ENCODE assay signal across 9 mouse cellular contexts in the genomic region with DNA sequence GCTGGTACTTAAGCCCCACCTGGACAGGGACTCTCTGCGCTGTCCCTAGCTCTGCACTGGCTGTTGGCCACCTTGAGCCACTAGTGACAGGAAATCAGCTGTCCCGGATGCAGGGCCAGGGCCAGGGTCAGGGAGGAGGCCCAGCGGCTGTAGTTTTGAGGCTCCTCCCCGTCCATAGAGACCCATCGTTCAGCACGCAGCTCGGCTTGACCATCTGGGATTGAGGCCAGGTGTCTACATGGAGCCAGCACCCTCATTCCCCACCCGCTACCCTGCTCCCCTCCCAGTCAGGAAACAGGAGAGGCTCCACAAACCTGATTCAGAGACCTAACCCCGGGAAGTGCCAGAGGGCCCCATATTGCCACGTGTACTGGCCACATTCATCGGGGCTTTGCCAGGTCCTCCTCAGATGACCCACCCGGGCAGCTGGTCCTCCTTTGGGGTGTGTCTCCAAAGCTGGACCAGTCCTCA. TPM values are rescaled to one million over a fixed set of nuclear protein-coding genes. Genes with fewer than 3 reads are reported as not detected.
DNase-seq lines count a peak whose midpoint lies in the region; ATAC-seq lines count a peak whose summit lies in the region.
"Had no signal": no experiment of that assay in that cellular context is flagged by ENCODE, and none has a peak within 500 bp of the region (broad histone marks: within the 10 kb centered on the region; RNA-seq: fewer than 3 reads in every experiment).

No protein-coding gene starts in this region.

- H3K9ac ChIP-seq in heart, embryonic 15.5 days: no peak overlapping the region
- H3K9ac ChIP-seq in limb, embryonic 11.5 days (ENCODE audit: low read length): no peak overlapping the region
- no peak overlapping the region for H3K9ac ChIP-seq in forebrain, embryonic 14.5 days (ENCODE audit: low read length)
- no peak overlapping the region for H3K9ac ChIP-seq in hindbrain, embryonic 16.5 days (ENCODE audit: low read depth, low read length)
- H3K9ac ChIP-seq: neural tube, embryonic 12.5 days had no signal

- DNase-seq in urinary bladder, postnatal 14 days (ENCODE audit: low spot score): peak; percentile 68
- DNase-seq in urinary bladder, postnatal 10 days (ENCODE audit: low spot score): no peak
- no peak for DNase-seq in limb, embryonic 11.5 days (ENCODE audit: low spot score)
- DNase-seq in testis, postnatal 14 days (ENCODE audit: low spot score): peak; percentile 59
- no peak for DNase-seq in forebrain, embryonic 14.5 days (ENCODE audit: low spot score)
- DNase-seq in cerebellum, postnatal 4 days (ENCODE audit: low spot score in 2 of 2): no peak

- WGBS in heart, embryonic 15.5 days: 59% methylated on average over 12 of the region's 12 CpGs
- WGBS in limb, embryonic 11.5 days: 51% methylated on average over 12 of the region's 12 CpGs
- WGBS in forebrain, embryonic 14.5 days: 77% methylated on average over 12 of the region's 12 CpGs
- 70% methylated on average over 12 of the region's 12 CpGs for whole genome bisulfite sequencing in hindbrain, embryonic 16.5 days

- 0 out of 2 replicates have a peak, but pooled peaks have one; percentile 2 for ATAC-seq in heart, embryonic 15.5 days (replicated peaks; ENCODE audit: insufficient number of reproducible peaks, insufficient read depth, low FRiP score, low read depth)
- no peak for ATAC-seq in limb, embryonic 11.5 days (ENCODE audit: insufficient number of reproducible peaks, low FRiP score, low TSS enrichment, low read depth)
- ATAC-seq in forebrain, embryonic 14.5 days: no peak
- ATAC-seq in hindbrain, embryonic 16.5 days: no peak

- H3K4me3 ChIP-seq in heart, embryonic 15.5 days: no peak overlapping the region
- H3K4me3 ChIP-seq in limb, embryonic 11.5 days (ENCODE audit: low read depth, low read length): no peak overlapping the region
- H3K4me3 ChIP-seq in forebrain, embryonic 14.5 days (ENCODE audit: low read depth, low read length): no peak overlapping the region
- H3K4me3 ChIP-seq in hindbrain, embryonic 16.5 days (ENCODE audit: low read length): no peak overlapping the region
- H3K4me3 ChIP-seq: neural tube, embryonic 12.5 days had no signal

- no peaks in the 10 kb centered on the region for H3K36me3 ChIP-seq in heart, embryonic 15.5 days
- no peaks in the 10 kb centered on the region for H3K36me3 ChIP-seq in limb, embryonic 11.5 days (ENCODE audit: control insufficient read depth, insufficient read depth, low read length)
- H3K36me3 ChIP-seq in forebrain, embryonic 14.5 days (ENCODE audit: control insufficient read depth, insufficient read depth, low read length): no peaks in the 10 kb centered on the region
- H3K36me3 ChIP-seq in hindbrain, embryonic 16.5 days (ENCODE audit: control insufficient read depth, insufficient read depth, low read length): no peaks in the 10 kb centered on the region
- H3K36me3 ChIP-seq: neural tube, embryonic 12.5 days had no signal

- H3K4me2 ChIP-seq in heart, embryonic 15.5 days: no peak overlapping the region
- no peak overlapping the region for H3K4me2 ChIP-seq in limb, embryonic 11.5 days (ENCODE audit: low read depth, severe bottlenecking)
- no peak overlapping the region for H3K4me2 ChIP-seq in forebrain, embryonic 14.5 days (ENCODE audit: low read length)
- H3K4me2 ChIP-seq in hindbrain, embryonic 16.5 days (ENCODE audit: low read length): no peak overlapping the region
- H3K4me2 ChIP-seq: neural tube, embryonic 12.5 days had no signal

- peaks cover 56% of the 10 kb centered on the region for H3K4me1 ChIP-seq in heart, embryonic 15.5 days (replicated peaks)
- H3K4me1 ChIP-seq in limb, embryonic 11.5 days (ENCODE audit: control insufficient read depth, insufficient read depth, low read length): peaks cover 37% of the 10 kb centered on the region
- H3K4me1 ChIP-seq in forebrain, embryonic 14.5 days (ENCODE audit: control insufficient read depth, insufficient read depth, low read length): peaks cover 9% of the 10 kb centered on the region
- H3K4me1 ChIP-seq in hindbrain, embryonic 16.5 days (ENCODE audit: control insufficient read depth, insufficient read depth, low read depth, low read length): peaks cover 18% of the 10 kb centered on the region

- no peaks in the 10 kb centered on the region for H3K9me3 ChIP-seq in heart, embryonic 15.5 days (replicated peaks)
- H3K9me3 ChIP-seq in limb, embryonic 11.5 days (ENCODE audit: control insufficient read depth, low read length): no peaks in the 10 kb centered on the region
- no peaks in the 10 kb centered on the region for H3K9me3 ChIP-seq in forebrain, embryonic 14.5 days (replicated peaks; ENCODE audit: control insufficient read depth, low read length)
- no peaks in the 10 kb centered on the region for H3K9me3 ChIP-seq in hindbrain, embryonic 16.5 days (ENCODE audit: control insufficient read depth, low read length)
- H3K9me3 ChIP-seq: neural tube, embryonic 12.5 days had no signal

- no peaks in the 10 kb centered on the region for H3K27me3 ChIP-seq in heart, embryonic 15.5 days
- no peaks in the 10 kb centered on the region for H3K27me3 ChIP-seq in limb, embryonic 11.5 days (ENCODE audit: control insufficient read depth, insufficient read depth, low read length)
- H3K27me3 ChIP-seq in forebrain, embryonic 14.5 days (replicated peaks; ENCODE audit: control insufficient read depth, insufficient read depth, low read length): no peaks in the 10 kb centered on the region
- H3K27me3 ChIP-seq in hindbrain, embryonic 16.5 days (replicated peaks; ENCODE audit: control insufficient read depth, insufficient read depth, low read length): no peaks in the 10 kb centered on the region
- H3K27me3 ChIP-seq: neural tube, embryonic 12.5 days had no signal

- H3K27ac ChIP-seq in heart, embryonic 15.5 days: peak overlapping the region; percentile 54; the same call in 1 of the 2 replicates
- H3K27ac ChIP-seq in limb, embryonic 11.5 days (replicated peaks; ENCODE audit: low read depth, low read length): 0 out of 2 replicates have a peak overlapping the region, but pooled peaks have one; percentile 21
- H3K27ac ChIP-seq in forebrain, embryonic 14.5 days (ENCODE audit: low read depth, low read length): no peak overlapping the region
- no peak overlapping the region for H3K27ac ChIP-seq in hindbrain, embryonic 16.5 days (ENCODE audit: low read depth, low read length)
- H3K27ac ChIP-seq: neural tube, embryonic 12.5 days had no signal

RNA-seq across cellular contexts. Expression of gene Morn1, which starts 54.5 kb away (rescaled TPM):
- 1.9 and 2.5 TPM in 2 replicates for polyA plus RNA-seq in heart, embryonic 15.5 days (2015; fragmentation: Nextera tagmentation; extraction: Ambion mirVana)
- 3.5 and 4.5 TPM in 2 replicates for polyA plus RNA-seq in limb, embryonic 11.5 days (2014; fragmentation: Nextera tagmentation; extraction: Ambion mirVana)
- 7.1 and 10.6 TPM in 2 replicates for polyA plus RNA-seq in forebrain, embryonic 14.5 days (2014; fragmentation: Nextera tagmentation; extraction: Ambion mirVana)
- polyA plus RNA-seq in hindbrain, embryonic 16.5 days (2015; fragmentation: Nextera tagmentation; extraction: Ambion mirVana): 7.5 and 9.5 TPM in 2 replicates

RNA-seq across cellular contexts. Expression of gene Rer1, which starts 54.6 kb away (rescaled TPM):
- polyA plus RNA-seq in heart, embryonic 15.5 days (2015; fragmentation: Nextera tagmentation; extraction: Ambion mirVana): 117 and 120 TPM in 2 replicates
- 137 and 149 TPM in 2 replicates for polyA plus RNA-seq in limb, embryonic 11.5 days (2014; fragmentation: Nextera tagmentation; extraction: Ambion mirVana)
- 161 and 163 TPM in 2 replicates for polyA plus RNA-seq in forebrain, embryonic 14.5 days (2014; fragmentation: Nextera tagmentation; extraction: Ambion mirVana)
- 125 and 131 TPM in 2 replicates for polyA plus RNA-seq in hindbrain, embryonic 16.5 days (2015; fragmentation: Nextera tagmentation; extraction: Ambion mirVana)

Comparison
In these comparisons a context has a peak if more than half of its experiments do, and no peak if none do; other contexts are left out.
1. DNase-seq: peak in urinary bladder, postnatal 14 days (single experiment) and testis, postnatal 14 days (single experiment); none in urinary bladder, postnatal 10 days (single experiment), limb, embryonic 11.5 days (single experiment), forebrain, embryonic 14.5 days (single experiment) and cerebellum, postnatal 4 days (0 of 2).
2. H3K27ac ChIP-seq: peak in heart, embryonic 15.5 days (single experiment) and limb, embryonic 11.5 days (single experiment); none in forebrain, embryonic 14.5 days (single experiment) and hindbrain, embryonic 16.5 days (single experiment).